Mouse (Mus musculus) cerebellum, adult 2 months (tissue): ENCODE measurements at regions not wholly inside any gene's neighbourhood (a gene's known extent, or its start where the extent isn't known, plus 50 kb on each side); places are given as distances from the start of the nearest gene placed in this dataset.

Experiments
- DNase-seq, 2 experiments: peaks; one replicate each; pipeline ENCODE4 v3.0.0; 2021
- H3K27ac ChIP-seq: fragments of 200-500 bp; 2 replicates; pipeline ENCODE4 v1.5.1; 2012; ENCODE audit warnings: low read length, control low read depth, inconsistent platforms; ENCODE audit not compliant: insufficient read depth
- H3K27me3 ChIP-seq: fragments of 200-500 bp; 2 replicates; pipeline ENCODE4 v1.6.1; 2012; ENCODE audit warnings: inconsistent platforms, mild to moderate bottlenecking, low read length, moderate library complexity; ENCODE audit not compliant: control insufficient read depth, insufficient read depth
- H3K4me1 ChIP-seq: fragments of 200-500 bp; 2 replicates; pipeline ENCODE4 v1.6.1; 2011; ENCODE audit warnings: low read length; ENCODE audit not compliant: control insufficient read depth, insufficient read depth
- H3K4me3 ChIP-seq: fragments of 200-500 bp; replicated peaks from 2 replicates; pipeline ENCODE3; 2011; ENCODE audit warnings: mild to moderate bottlenecking, low read depth, low read length, control low read depth; ENCODE audit not compliant: insufficient read depth
- CTCF ChIP-seq: fragments of 200-500 bp; IDR thresholded peaks from 2 replicates; pipeline ENCODE4 v1.5.1; 2011; ENCODE audit warnings: low read depth, mild to moderate bottlenecking, control low read depth, low read length, moderate library complexity, borderline replicate concordance; ENCODE audit not compliant: insufficient read depth
- POLR2A ChIP-seq: fragments of 200-500 bp; IDR thresholded peaks from 2 replicates; pipeline ENCODE4 v1.6.1; 2011; ENCODE audit warnings: low read length, control low read depth, borderline replicate concordance; ENCODE audit not compliant: insufficient read depth
- WGBS: fragments of 180-500 bp; shearing (Covaris S2); methylation state at CpG from one replicate; pipeline ENCODE4 v1.1.7; 2018; 5-methylcytosine and 5-hydroxymethylcytosine counted together

DNA sequence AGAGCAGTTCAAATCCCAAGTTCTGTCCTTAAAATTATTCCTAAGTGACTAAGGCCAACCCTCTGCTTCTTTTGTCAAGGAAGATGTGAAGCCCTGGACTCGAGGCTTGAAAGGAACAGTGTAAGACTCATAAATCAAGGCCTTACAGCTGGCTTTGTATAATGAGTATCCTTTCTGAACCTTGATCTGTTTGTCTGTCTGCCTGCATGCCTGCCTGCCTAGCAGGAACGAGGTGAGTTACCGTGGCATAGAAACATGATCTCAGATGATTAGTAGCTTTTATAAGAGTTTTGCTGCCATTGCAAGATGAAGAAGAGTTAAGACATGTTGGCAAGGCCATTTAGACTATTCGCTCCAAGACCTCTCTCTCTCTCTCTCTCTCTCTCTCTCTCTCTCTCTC, 434.3 kb downstream of the Gm10295 start:
- DNase-seq, result no peak
- H3K4me3 ChIP-seq, result no peak overlapping the region
- WGBS, result 83% methylated on average over 4 of the region's 4 CpGs
- no peaks in the 10 kb centered on the region for H3K27me3 ChIP-seq
- no peaks in the 10 kb centered on the region for H3K4me1 ChIP-seq
- no peak for TF ChIP-seq CTCF
- TF ChIP-seq POLR2A, result no peak
- H3K27ac ChIP-seq, result no peak overlapping the region

DNA sequence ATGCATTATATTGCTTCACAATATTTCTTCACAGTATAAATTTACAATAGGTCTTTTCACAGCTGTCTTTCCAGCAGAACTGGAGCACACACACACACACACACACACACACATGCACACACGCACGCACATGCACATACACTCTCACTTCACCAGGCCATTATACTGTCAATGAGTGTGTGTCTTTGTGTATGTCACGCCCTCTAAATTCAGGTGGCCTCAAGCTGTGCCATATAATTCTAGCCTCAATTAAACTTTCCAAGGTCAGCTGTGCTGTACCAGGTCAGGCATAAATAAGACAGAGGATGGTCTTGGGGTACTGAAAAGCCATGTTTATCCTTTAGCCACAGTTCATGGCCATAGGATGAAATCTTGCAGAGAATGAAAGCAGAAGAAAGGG, 442.4 kb downstream of the Gm10295 start:
- Histone ChIP-seq H3K27me3 (no peaks in the 10 kb centered on the region), H3K4me1 (no peaks in the 10 kb centered on the region), H3K4me3 (no peak overlapping the region), H3K27ac (no peak overlapping the region)
- DNase-seq, result no peak
- TF ChIP-seq CTCF (no peak), POLR2A (no peak)
- WGBS, result 68% methylated on average over 3 of the region's 3 CpGs

DNA sequence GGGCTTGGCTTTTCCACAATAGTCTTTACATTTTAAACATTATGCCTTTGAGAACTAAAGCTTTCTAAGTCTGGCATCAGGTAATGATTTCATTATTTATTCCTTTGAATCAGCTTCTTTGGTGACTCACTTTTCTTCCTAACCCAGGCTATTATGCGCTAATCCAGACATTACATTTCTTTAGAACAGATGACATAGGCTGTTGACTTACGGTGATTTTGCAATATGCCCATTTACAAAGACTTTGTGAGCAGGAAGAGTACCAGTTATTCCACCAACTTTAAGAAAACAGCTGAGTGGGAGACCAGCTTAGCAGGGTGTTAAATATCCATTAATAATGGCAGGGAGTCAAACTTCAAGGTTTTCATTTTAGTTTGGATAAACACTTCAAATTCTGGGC, 459.6 kb downstream of the Gm10295 start:
- no peak for DNase-seq
- TF ChIP-seq CTCF (no peak), POLR2A (no peak)

DNA sequence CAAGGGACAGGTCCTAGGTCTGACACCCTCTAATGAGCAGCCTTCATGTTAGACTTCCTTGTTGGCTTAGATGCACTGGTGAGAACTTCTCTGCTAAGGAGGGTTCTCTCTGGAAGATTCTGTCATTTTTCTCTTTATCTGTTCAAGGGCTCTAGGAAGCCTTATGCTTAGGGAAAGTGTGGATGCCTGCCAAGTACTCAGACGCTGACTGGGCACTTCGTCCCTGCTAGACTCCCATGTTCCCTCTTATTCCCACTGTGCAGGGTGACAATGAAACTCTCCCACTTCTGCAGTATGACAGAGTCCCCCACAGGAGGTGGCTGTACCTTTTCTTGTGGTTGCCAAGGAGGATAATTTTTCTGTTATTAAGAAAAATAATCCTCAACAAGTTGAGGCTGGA, 470.8 kb downstream of the Gm10295 start:
- DNase-seq, result peak in 1 of 2 experiments; percentile 2
- H3K4me3 ChIP-seq, result no peak overlapping the region
- TF ChIP-seq CTCF, result no peak
- no peak for TF ChIP-seq POLR2A
- peaks cover 4% of the 10 kb centered on the region; the same call in 1 of the 2 replicates for H3K4me1 ChIP-seq
- H3K27ac ChIP-seq, result no peak overlapping the region
- H3K27me3 ChIP-seq, result no peaks in the 10 kb centered on the region
- 14% methylated on average over 2 of the region's 2 CpGs for WGBS

More for the DNA sequence above, 459.6 kb downstream of the Gm10295 start:
- no peak overlapping the region for H3K4me3 ChIP-seq
- no peaks in the 10 kb centered on the region for H3K27me3 ChIP-seq
- WGBS, result 98% methylated on average over 2 of the region's 2 CpGs
- no peak overlapping the region for H3K27ac ChIP-seq
- no peaks in the 10 kb centered on the region for H3K4me1 ChIP-seq

DNA sequence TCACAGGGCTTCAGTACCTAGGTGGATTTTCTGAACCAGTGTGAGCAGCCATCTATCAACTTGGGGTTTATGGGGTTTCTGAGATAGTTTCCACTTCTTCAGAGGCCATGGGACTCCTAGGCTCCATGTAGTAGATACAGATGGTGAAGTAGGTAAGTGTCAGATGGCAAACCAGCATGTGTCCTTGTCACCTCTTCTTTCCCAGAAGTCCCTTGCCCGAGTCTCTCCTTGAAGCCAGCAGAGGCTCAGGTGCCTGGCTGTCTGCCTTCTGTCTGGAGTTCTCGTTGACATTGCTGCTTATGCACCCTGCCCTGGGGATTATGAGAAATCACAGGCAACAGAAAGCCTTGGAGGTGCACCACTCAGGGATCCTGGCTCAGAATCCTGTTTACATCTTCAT, 476.9 kb downstream of the Gm10295 start:
- TF ChIP-seq POLR2A (no peak), CTCF (no peak)
- Histone ChIP-seq H3K4me1 (peaks cover 20% of the 10 kb centered on the region; the same call in 1 of the 2 replicates), H3K4me3 (no peak overlapping the region), H3K27me3 (no peaks in the 10 kb centered on the region), H3K27ac (no peak overlapping the region)
- WGBS, result 12% methylated on average over 2 of the region's 2 CpGs
- DNase-seq, result peak; percentile 79 to 90

DNA sequence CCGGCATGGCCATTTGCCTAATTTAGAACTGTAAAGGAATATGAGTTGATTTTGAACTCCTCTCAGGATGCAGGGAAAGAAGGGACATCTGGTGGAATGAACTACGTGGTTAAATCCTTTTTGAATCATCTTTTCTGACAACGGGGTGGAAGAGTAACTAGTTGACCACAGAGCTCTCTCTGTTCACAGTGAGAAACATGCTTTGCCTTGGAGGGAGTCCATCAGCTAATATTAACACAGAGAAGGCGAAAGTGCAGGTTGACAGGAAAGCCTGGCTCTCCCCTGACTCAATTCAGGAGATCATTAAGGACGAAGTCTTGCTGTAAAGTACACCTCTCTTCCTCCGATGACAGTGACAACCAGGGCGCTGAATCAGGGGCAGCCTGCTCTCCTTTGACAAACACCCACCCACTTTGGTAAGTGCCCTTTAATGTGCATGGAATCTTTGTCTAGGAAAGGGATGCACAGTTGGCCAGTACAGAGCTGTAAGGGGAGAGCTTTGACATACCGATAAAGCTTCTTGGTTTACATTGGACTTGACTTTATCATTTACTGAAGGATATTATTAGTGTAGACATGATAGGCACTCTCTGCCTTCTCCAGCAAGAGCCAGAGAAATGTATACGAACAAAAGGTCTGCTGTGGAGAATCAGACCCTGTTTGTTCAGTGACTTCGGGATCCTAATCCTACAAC, 480.3 kb downstream of the Gm10295 start:
- WGBS, result 50% methylated on average over 10 of the region's 10 CpGs
- DNase-seq, result peak; percentile 14 to 21
- no peak overlapping the region for H3K4me3 ChIP-seq
- no peak overlapping the region for H3K27ac ChIP-seq
- H3K4me1 ChIP-seq, result peaks cover 20% of the 10 kb centered on the region; the same call in 1 of the 2 replicates
- no peaks in the 10 kb centered on the region for H3K27me3 ChIP-seq
- TF ChIP-seq CTCF (no peak), POLR2A (no peak)

DNA sequence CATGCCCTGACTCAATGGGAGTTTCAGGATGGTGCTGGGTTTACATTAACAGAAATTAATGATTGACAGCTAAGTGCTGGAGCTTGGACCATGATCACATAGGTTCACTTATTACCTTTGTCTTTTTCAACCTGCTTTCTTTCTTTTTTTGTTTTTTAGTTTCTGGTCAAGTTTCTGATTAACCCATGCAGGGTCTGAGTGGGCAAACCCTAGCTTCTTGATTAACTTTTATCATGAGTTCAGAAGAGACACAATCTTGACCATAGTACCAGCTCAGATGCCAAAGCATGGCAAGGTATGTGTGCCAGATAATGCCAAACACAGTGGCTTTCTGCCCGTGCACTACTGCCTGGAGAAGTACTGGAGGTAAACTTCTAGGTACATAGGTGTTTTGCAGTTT, 482.2 kb downstream of the Gm10295 start:
- no peak for DNase-seq
- Histone ChIP-seq H3K4me1 (peaks cover 6% of the 10 kb centered on the region; the same call in 1 of the 2 replicates), H3K27me3 (no peaks in the 10 kb centered on the region), H3K27ac (no peak overlapping the region), H3K4me3 (no peak overlapping the region)
- TF ChIP-seq CTCF (no peak), POLR2A (no peak)
- WGBS, result 79% methylated on average over 1 of the region's 1 CpGs

DNA sequence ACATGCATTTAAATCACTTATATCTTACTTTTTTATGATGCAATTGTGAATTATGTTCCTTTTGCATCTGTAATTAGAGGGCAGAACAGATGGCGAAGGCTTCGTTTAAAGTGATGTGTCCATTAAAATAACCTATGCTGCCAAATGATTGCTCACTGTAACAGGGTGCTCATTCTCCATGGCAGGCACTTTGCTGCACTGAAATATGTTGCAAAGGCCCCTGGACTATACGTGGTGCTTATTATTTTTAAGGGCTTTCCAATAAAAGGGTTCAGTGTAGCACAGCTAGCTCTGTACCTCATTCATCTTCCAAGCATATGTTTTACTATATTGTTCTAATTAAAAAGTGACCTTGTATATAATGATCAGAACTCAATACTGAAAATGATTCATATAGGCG, 491.3 kb downstream of the Gm10295 start:
- TF ChIP-seq CTCF, result no peak
- no peak for TF ChIP-seq POLR2A

DNA sequence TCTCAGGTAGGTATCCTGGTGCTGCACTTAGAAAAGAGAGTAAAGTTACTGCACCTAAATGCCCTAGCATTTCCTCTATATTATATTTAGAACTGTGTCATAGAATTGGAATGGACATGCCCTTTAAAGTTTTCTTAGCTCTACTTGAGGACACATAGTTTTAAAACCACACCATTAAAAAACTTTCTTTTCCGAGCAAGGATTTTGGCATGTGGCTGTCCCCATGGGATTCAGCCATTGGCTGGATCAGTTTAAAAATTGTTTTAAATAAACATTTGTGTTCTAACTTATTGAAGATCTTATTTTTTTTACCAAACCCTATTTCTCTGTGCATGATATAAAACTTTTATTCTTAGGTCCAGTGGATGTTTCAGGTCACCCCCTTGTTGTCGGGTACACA, 484.2 kb upstream of the Nr2f2 start:
- Histone ChIP-seq H3K27ac (no peak overlapping the region; the same call in 1 of the 2 replicates), H3K4me1 (no peaks in the 10 kb centered on the region), H3K4me3 (no peak overlapping the region), H3K27me3 (no peaks in the 10 kb centered on the region)
- TF ChIP-seq POLR2A (no peak), CTCF (no peak)
- DNase-seq, result no peak
- 85% methylated on average over 2 of the region's 2 CpGs for WGBS

More for the DNA sequence above, 491.3 kb downstream of the Gm10295 start:
- no peak for DNase-seq
- WGBS, result 70% methylated on average over 4 of the region's 4 CpGs
- H3K4me1 ChIP-seq, result no peaks in the 10 kb centered on the region
- no peak overlapping the region for H3K27ac ChIP-seq
- H3K4me3 ChIP-seq, result no peak overlapping the region
- H3K27me3 ChIP-seq, result no peaks in the 10 kb centered on the region
